8 mouse cellular contexts compared by ENCODE assay signal in the genomic region with DNA sequence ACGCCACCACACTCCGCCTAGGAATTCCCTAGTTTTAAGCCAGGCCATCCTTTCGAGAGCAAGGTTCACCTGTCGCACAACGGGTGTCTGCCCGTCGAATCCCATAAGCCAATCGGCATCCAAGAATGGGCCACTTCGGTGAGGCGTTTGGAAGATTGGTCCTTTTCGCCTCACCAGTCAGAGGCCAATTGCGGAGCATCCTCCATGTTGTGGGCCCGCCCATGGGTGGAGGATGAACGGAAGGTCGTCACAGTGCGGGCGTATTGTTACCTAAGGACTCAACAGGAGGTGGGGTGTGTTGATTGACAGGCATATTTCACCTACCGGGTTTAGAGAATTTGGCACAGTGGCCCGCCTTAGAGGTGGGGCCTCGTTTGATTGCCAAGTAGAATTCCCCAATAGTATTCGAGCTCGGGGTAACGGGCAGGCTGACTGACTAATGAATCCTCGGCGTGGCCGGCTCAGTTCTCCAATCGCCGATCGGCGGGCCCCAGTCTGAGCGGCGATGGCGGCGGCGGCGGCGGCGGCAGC. TPM values are rescaled to one million over a fixed set of nuclear protein-coding genes. Genes with fewer than 3 reads are reported as not detected.
DNase-seq lines count a peak whose midpoint lies in the region; ATAC-seq and TF ChIP-seq lines count a peak whose summit lies in the region.

No protein-coding gene starts in this region.

- no peaks in the 10 kb centered on the region for H3K27me3 ChIP-seq in hindbrain, embryonic 10.5 days (ENCODE audit: insufficient read depth, poor library complexity, severe bottlenecking)
- no peaks in the 10 kb centered on the region for H3K27me3 ChIP-seq in lung, postnatal 0 days (replicated peaks; ENCODE audit: insufficient read depth, low read length)

- H3K4me1 ChIP-seq in hindbrain, embryonic 10.5 days (replicated peaks) = peaks cover 17% of the 10 kb centered on the region
- H3K4me1 ChIP-seq in lung, postnatal 0 days (ENCODE audit: insufficient read depth, low read depth, low read length) = peaks cover 8% of the 10 kb centered on the region; the same call in 1 of the 2 replicates

- peak overlapping the region; percentile 95 for H3K4me3 ChIP-seq in hindbrain, embryonic 10.5 days
- H3K4me3 ChIP-seq in lung, postnatal 0 days (ENCODE audit: low read depth, low read length) = peak overlapping the region; percentile 99

- peak; percentile 95 for ATAC-seq in frontal cortex, adult (ENCODE audit: low TSS enrichment)
- peak; percentile 99 for ATAC-seq in lung, postnatal 0 days

- TF ChIP-seq EP300 in lung, postnatal 0 days (IDR thresholded peaks at IDR 0.05) = peak; percentile 39

- H3K9ac ChIP-seq in lung, postnatal 0 days (replicated peaks; ENCODE audit: low read depth) = peak overlapping the region; percentile 96

- peak; percentile 99 for DNase-seq in MN1 (ENCODE audit: low spot score)
- DNase-seq in cerebellum, adult 9-10 months = peak; percentile 100
- DNase-seq in hindbrain, embryonic 10.5 days (ENCODE audit: low spot score) = peak; percentile 97
- peak; percentile 100 for DNase-seq in layer of hippocampus, adult 9-11 months
- peak; percentile 99 for DNase-seq in lung, postnatal 0 days (ENCODE audit: low spot score)
- peak; percentile 95 for DNase-seq in ovary, postnatal 14 days (ENCODE audit: low spot score)
- peak; percentile 96 for DNase-seq in thymus, postnatal 14 days

- H3K36me3 ChIP-seq in hindbrain, embryonic 10.5 days = peaks cover 35% of the 10 kb centered on the region
- H3K36me3 ChIP-seq in lung, postnatal 0 days (ENCODE audit: insufficient read depth, low read length) = 0 out of 2 replicates have a peak, but pooled peaks cover 5% of the 10 kb centered on the region

- H3K9me3 ChIP-seq in hindbrain, embryonic 10.5 days = no peaks in the 10 kb centered on the region
- H3K9me3 ChIP-seq in lung, postnatal 0 days (ENCODE audit: low read length) = no peaks in the 10 kb centered on the region

- WGBS in hindbrain, embryonic 10.5 days = under 1% methylated on average over 38 of the region's 38 CpGs
- WGBS in lung, postnatal 0 days = under 1% methylated on average over 32 of the region's 38 CpGs

- H3K27ac ChIP-seq in hindbrain, embryonic 10.5 days = peak overlapping the region; percentile 100
- peak overlapping the region; percentile 92 for H3K27ac ChIP-seq in lung, postnatal 0 days (ENCODE audit: low read length)

- H3K4me2 ChIP-seq in lung, postnatal 0 days (replicated peaks; ENCODE audit: low read depth, low read length) = peak overlapping the region; percentile 79

- 0 out of 2 replicates have a peak, but pooled peaks have one; percentile 16 for TF ChIP-seq CTCF in lung, postnatal 0 days (IDR thresholded peaks at IDR 0.05)

RNA-seq across cellular contexts. Expression of a gene that starts 1.4 kb away (rescaled TPM):
- 160 TPM in 2 replicates for polyA plus RNA-seq in hindbrain, embryonic 10.5 days (2016; fragmentation: Nextera tagmentation; extraction: Ambion mirVana)
- 64.4 and 66.1 TPM in 2 replicates for polyA plus RNA-seq in lung, postnatal 0 days (2015; fragmentation: Nextera tagmentation; extraction: Ambion mirVana)

RNA-seq across cellular contexts. Expression of a gene that starts 10.5 kb away (rescaled TPM):
- polyA plus RNA-seq in hindbrain, embryonic 10.5 days (2016; fragmentation: Nextera tagmentation; extraction: Ambion mirVana) = 0.29 TPM in 1 of 2 replicates, not detected in the other
- 0.31 and 0.98 TPM in 2 replicates for polyA plus RNA-seq in lung, postnatal 0 days (2015; fragmentation: Nextera tagmentation; extraction: Ambion mirVana)

RNA-seq across cellular contexts. Expression of a gene that starts 10.5 kb away (rescaled TPM):
- polyA plus RNA-seq in hindbrain, embryonic 10.5 days (2016; fragmentation: Nextera tagmentation; extraction: Ambion mirVana) = 2.2 and 3.0 TPM in 2 replicates
- polyA plus RNA-seq in lung, postnatal 0 days (2015; fragmentation: Nextera tagmentation; extraction: Ambion mirVana) = 5.4 and 6.1 TPM in 2 replicates

RNA-seq across cellular contexts. Expression of a gene that starts 16.4 kb away (rescaled TPM):
- polyA plus RNA-seq in hindbrain, embryonic 10.5 days (2016; fragmentation: Nextera tagmentation; extraction: Ambion mirVana) = 0.38 and 0.44 TPM in 2 replicates
- 2.5 and 2.7 TPM in 2 replicates for polyA plus RNA-seq in lung, postnatal 0 days (2015; fragmentation: Nextera tagmentation; extraction: Ambion mirVana)

RNA-seq across cellular contexts. Expression of a gene that starts 19.2 kb away (rescaled TPM):
- 45.2 and 62.5 TPM in 2 replicates for polyA plus RNA-seq in hindbrain, embryonic 10.5 days (2016; fragmentation: Nextera tagmentation; extraction: Ambion mirVana)
- polyA plus RNA-seq in lung, postnatal 0 days (2015; fragmentation: Nextera tagmentation; extraction: Ambion mirVana) = 13.6 and 13.8 TPM in 2 replicates

Comparison
In these comparisons a context has a peak if more than half of its experiments do, and no peak if none do; other contexts are left out.
1. Peak in every context shown above with its lines: DNase-seq, ATAC-seq, H3K4me3 ChIP-seq and H3K27ac ChIP-seq.